Mouse (Mus musculus) adrenal gland, adult (tissue): ENCODE data around the gene Serpine1.

ENCODE experiments used
- DNase-seq, 2 experiments: peaks; one replicate each; pipeline ENCODE4 v3.0.0; 2022 to 2023; ENCODE audit warnings: low spot score in 1 of 2; ENCODE audit not compliant: inconsistent age in 2 of 2

The Serpine1 gene

DNA sequence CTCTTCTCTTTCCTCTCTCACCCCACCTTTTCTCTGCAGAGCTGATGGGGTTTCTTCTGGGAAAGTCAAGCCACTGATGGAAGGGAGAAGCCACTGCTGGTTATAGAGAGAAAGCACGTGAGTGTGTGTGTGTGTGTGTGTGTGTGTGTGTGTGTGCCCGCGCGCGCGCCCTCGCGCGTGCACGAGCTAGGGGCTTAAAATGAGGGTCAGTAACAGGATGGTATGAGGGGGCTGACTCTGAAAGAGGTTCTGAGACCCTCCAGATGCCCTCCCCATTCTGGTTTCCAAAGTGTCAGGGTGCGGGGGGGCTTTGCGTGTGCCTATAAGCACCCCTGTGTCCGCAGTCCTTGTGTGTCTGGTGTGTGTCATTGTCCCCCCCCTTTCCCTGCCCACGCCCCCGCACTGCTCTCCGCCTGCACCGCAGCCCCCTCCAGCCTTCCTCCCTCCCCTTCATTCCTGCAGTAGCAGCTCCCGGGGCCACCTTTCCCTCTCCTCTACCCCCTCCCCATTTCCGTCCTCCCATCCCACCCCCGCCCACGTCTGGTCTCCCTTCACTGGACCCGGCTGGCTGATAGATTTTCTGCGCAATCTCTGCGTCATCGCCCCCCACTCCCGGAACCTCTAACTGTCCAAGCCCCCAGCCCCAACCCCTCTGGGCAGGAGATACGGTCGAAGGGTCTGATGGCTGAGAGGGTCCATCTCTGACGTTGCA, 43.4 kb downstream of the Serpine1 start:
- DNase-seq = peak in 1 of 2 experiments; percentile 27

DNA sequence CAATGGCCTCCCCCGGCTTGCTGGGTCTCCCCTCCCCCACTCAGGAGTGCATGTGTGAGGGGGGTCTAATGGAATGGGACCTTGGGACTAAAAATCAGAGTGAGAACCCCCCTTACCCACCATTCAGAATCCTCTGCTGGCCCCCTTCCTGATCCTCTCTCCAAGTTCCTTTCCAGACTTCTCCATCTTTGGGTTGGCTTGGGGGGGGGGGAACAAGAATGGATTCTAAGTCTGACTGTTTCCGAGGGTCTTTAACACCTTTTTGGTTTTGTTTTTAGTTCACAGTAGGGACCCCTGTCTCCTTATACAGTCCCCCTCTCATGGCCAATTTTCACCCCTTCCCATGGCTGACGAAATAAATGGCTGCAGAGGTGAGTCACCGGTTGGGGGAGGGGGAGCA, 46.0 kb downstream of the Serpine1 start, which contains the start of gene Vgf:
TSS of gene Vgf (plus strand) at position 301 of the 400 bp plus-strand sequence.
- peak in 1 of 2 experiments; percentile 23 for DNase-seq

- DNase-seq = peak; percentile 65 to 92
Measured at GRCm38 (mm10) chr5:137025132-137025531, 46.9 kb downstream of the Serpine1 start.

- no peak for DNase-seq
Measured at GRCm38 (mm10) chr5:137024318-137024717, 47.8 kb downstream of the Serpine1 start.

DNA sequence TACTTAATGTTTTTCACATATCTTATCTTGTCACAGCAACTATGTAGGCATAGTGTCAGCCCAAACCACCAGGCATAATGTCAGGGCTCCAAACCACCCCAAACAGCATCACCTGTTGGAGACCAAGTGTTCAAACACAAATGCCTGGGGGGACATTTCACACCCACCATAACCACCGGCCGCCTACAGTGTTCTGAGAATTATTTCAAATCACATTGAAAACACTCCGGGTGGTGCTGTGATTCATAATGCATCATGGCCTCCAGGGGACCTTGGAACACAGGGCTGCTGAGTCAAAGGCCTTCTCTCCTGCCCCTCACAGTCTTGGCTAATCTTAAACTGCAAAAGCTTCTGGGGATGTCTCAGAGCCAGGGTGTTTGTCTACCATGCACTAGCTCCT, 56.2 kb downstream of the Serpine1 start:
- DNase-seq = peak; percentile 76 to 91

- DNase-seq = peak; percentile 76 to 92
Measured at GRCm38 (mm10) chr5:137012401-137012950, 59.6 kb downstream of the Serpine1 start.
